Comparison of ENCODE assay signal across 20 mouse cellular contexts in genomic region chr15:102010569-102011245, GRCm38 (mm10). TPM values are rescaled to one million over a fixed set of nuclear protein-coding genes. Genes with fewer than 3 reads are reported as not detected.
DNase-seq lines count a peak whose midpoint lies in the region; ATAC-seq and TF ChIP-seq lines count a peak whose summit lies in the region.
"Had no signal": no experiment of that assay in that cellular context is flagged by ENCODE, and none has a peak within 500 bp of the region (broad histone marks: within the 10 kb centered on the region; RNA-seq: fewer than 3 reads in every experiment).

No protein-coding gene starts in this region.

- peaks cover 36% of the 10 kb centered on the region for H3K4me1 ChIP-seq in limb, embryonic 14.5 days (ENCODE audit: control insufficient read depth, insufficient read depth, low read length)
- H3K4me1 ChIP-seq in limb, embryonic 10.5 days: peaks cover 46% of the 10 kb centered on the region
- peaks cover 30% of the 10 kb centered on the region for H3K4me1 ChIP-seq in neural tube, embryonic 15.5 days
- H3K4me1 ChIP-seq in hindbrain, embryonic 14.5 days (replicated peaks; ENCODE audit: control insufficient read depth, insufficient read depth, low read length): peaks cover 27% of the 10 kb centered on the region

- no peaks in the 10 kb centered on the region for H3K36me3 ChIP-seq in limb, embryonic 14.5 days (ENCODE audit: control insufficient read depth, insufficient read depth, low read length)
- no peaks in the 10 kb centered on the region for H3K36me3 ChIP-seq in limb, embryonic 10.5 days
- no peaks in the 10 kb centered on the region for H3K36me3 ChIP-seq in C2C12 (ENCODE audit: control insufficient read depth, insufficient read depth)
- H3K36me3 ChIP-seq in neural tube, embryonic 15.5 days: no peaks in the 10 kb centered on the region
- H3K36me3 ChIP-seq in hindbrain, embryonic 14.5 days (replicated peaks; ENCODE audit: control insufficient read depth, insufficient read depth): no peaks in the 10 kb centered on the region
- H3K36me3 ChIP-seq: kidney, embryonic 15.5 days; midbrain, embryonic 15.5 days had no signal

- no peak overlapping the region for H3ac ChIP-seq in C2C12 (ENCODE audit: control insufficient read depth, insufficient read length, low read depth)

- TF ChIP-seq CTCF in C2C12 (IDR thresholded peaks at IDR 0.05; ENCODE audit: control insufficient read depth, insufficient read depth, insufficient read length): no peak

- DNase-seq in limb, embryonic 14.5 days (ENCODE audit: low spot score): peak; percentile 56
- DNase-seq in limb, embryonic 10.5 days (ENCODE audit: low spot score): no peak
- DNase-seq in 3T3-L1 (ENCODE audit: low read depth, low spot score): peak; percentile 93
- no peak for DNase-seq in hindbrain, embryonic 14.5 days (ENCODE audit: low spot score)
- DNase-seq: cerebellum, adult 8-10 months; layer of hippocampus, postnatal 36 days; left cerebral cortex, postnatal 4 days; spleen, adult 18-20 months had no signal

- no peak overlapping the region for H3K9ac ChIP-seq in limb, embryonic 14.5 days (ENCODE audit: low read depth, low read length, severe bottlenecking)
- H3K9ac ChIP-seq in neural tube, embryonic 15.5 days (replicated peaks): no peak overlapping the region
- no peak overlapping the region for H3K9ac ChIP-seq in hindbrain, embryonic 14.5 days
- H3K9ac ChIP-seq: forebrain, embryonic 13.5 days; kidney, embryonic 15.5 days; liver, embryonic 14.5 days; midbrain, embryonic 15.5 days had no signal

- H3K79me2 ChIP-seq in C2C12 (ENCODE audit: control insufficient read depth, insufficient read depth): no peaks in the 10 kb centered on the region

- H3K27me3 ChIP-seq in limb, embryonic 14.5 days (ENCODE audit: control insufficient read depth, insufficient read depth, low read length): no peaks in the 10 kb centered on the region
- peaks cover 35% of the 10 kb centered on the region for H3K27me3 ChIP-seq in limb, embryonic 10.5 days (ENCODE audit: low read depth, poor library complexity, severe bottlenecking)
- H3K27me3 ChIP-seq in C2C12 (ENCODE audit: control insufficient read depth, insufficient read depth, insufficient read length): no peaks in the 10 kb centered on the region
- peaks cover 2% of the 10 kb centered on the region for H3K27me3 ChIP-seq in neural tube, embryonic 15.5 days (replicated peaks)
- H3K27me3 ChIP-seq in hindbrain, embryonic 14.5 days (ENCODE audit: control insufficient read depth, insufficient read depth, low read length): peaks cover 6% of the 10 kb centered on the region; the same call in 1 of the 2 replicates

- no peak overlapping the region for H3K27ac ChIP-seq in limb, embryonic 14.5 days (replicated peaks; ENCODE audit: low read depth, low read length)
- H3K27ac ChIP-seq in limb, embryonic 10.5 days: no peak overlapping the region
- peak overlapping the region; percentile 18; the same call in 1 of the 2 replicates for H3K27ac ChIP-seq in neural tube, embryonic 15.5 days (replicated peaks)
- H3K27ac ChIP-seq in hindbrain, embryonic 14.5 days: no peak overlapping the region
- H3K27ac ChIP-seq: forebrain, embryonic 13.5 days; kidney, embryonic 15.5 days; liver, embryonic 14.5 days; macrophage; midbrain, embryonic 15.5 days had no signal

- WGBS in limb, embryonic 14.5 days: 55% methylated on average over 3 of the region's 3 CpGs
- WGBS in limb, embryonic 10.5 days: 77% methylated on average over 3 of the region's 3 CpGs
- 47% methylated on average over 3 of the region's 3 CpGs for WGBS in neural tube, embryonic 15.5 days
- WGBS in hindbrain, embryonic 14.5 days: 64% methylated on average over 3 of the region's 3 CpGs

- ATAC-seq in limb, embryonic 14.5 days (ENCODE audit: low FRiP score, low read depth): peak; percentile 31; the same call in 1 of the 2 replicates
- no peak for ATAC-seq in neural tube, embryonic 15.5 days (ENCODE audit: low FRiP score)
- no peak for ATAC-seq in hindbrain, embryonic 14.5 days (ENCODE audit: low FRiP score)
- ATAC-seq in cerebellum, adult (ENCODE audit: insufficient number of reproducible peaks, low FRiP score, low TSS enrichment): no peak
- ATAC-seq: forebrain, embryonic 13.5 days; midbrain, embryonic 15.5 days had no signal

- no peak for TF ChIP-seq POLR2A in limb, embryonic 14.5 days (IDR thresholded peaks at IDR 0.05; ENCODE audit: borderline replicate concordance, extremely low read depth, insufficient read depth, insufficient read length)

- no peaks in the 10 kb centered on the region for H3K9me3 ChIP-seq in limb, embryonic 14.5 days (ENCODE audit: control insufficient read depth, low read length)
- H3K9me3 ChIP-seq in limb, embryonic 10.5 days (replicated peaks): no peaks in the 10 kb centered on the region
- no peaks in the 10 kb centered on the region for H3K9me3 ChIP-seq in neural tube, embryonic 15.5 days (replicated peaks)
- no peaks in the 10 kb centered on the region for H3K9me3 ChIP-seq in hindbrain, embryonic 14.5 days (ENCODE audit: control insufficient read depth, low read length)
- H3K9me3 ChIP-seq: forebrain, embryonic 13.5 days; kidney, embryonic 15.5 days; midbrain, embryonic 15.5 days had no signal

- no peaks in the 10 kb centered on the region for H3K79me3 ChIP-seq in C2C12 (ENCODE audit: low read depth)

- no peak overlapping the region for H3K4me2 ChIP-seq in limb, embryonic 14.5 days (replicated peaks; ENCODE audit: low read depth, low read length, severe bottlenecking)
- no peak overlapping the region for H3K4me2 ChIP-seq in neural tube, embryonic 15.5 days
- no peak overlapping the region for H3K4me2 ChIP-seq in hindbrain, embryonic 14.5 days (replicated peaks)
- H3K4me2 ChIP-seq: forebrain, embryonic 13.5 days; kidney, embryonic 15.5 days; midbrain, embryonic 15.5 days had no signal

- no peak overlapping the region for H3K4me3 ChIP-seq in limb, embryonic 14.5 days (replicated peaks; ENCODE audit: low read length)
- no peak overlapping the region for H3K4me3 ChIP-seq in limb, embryonic 10.5 days
- no peak overlapping the region for H3K4me3 ChIP-seq in C2C12 (ENCODE audit: insufficient read depth, poor library complexity, severe bottlenecking)
- no peak overlapping the region for H3K4me3 ChIP-seq in neural tube, embryonic 15.5 days (replicated peaks)
- H3K4me3 ChIP-seq in hindbrain, embryonic 14.5 days (replicated peaks; ENCODE audit: low read length): no peak overlapping the region
- H3K4me3 ChIP-seq: forebrain, embryonic 13.5 days; kidney, embryonic 15.5 days; midbrain, embryonic 15.5 days had no signal

TF ChIP-seq in C2C12, 6 proteins besides CTCF, POLR2A, EP300 and RAD21:
- peak; percentile 94 for TF ChIP-seq USF1 (IDR thresholded peaks at IDR 0.05; ENCODE audit: low read depth)
- TF ChIP-seq MYOD1 (IDR thresholded peaks at IDR 0.05; ENCODE audit: control insufficient read depth, insufficient read length, low read depth): peak; percentile 39
- no peak for TF ChIP-seq CEBPB (IDR thresholded peaks at IDR 0.05; ENCODE audit: low read depth)
- TF ChIP-seq MAX (IDR thresholded peaks at IDR 0.05): peak; percentile 29
- peak; percentile 6 for TF ChIP-seq FOSL1 (IDR thresholded peaks at IDR 0.05; ENCODE audit: insufficient read depth, low read length, poor library complexity, severe bottlenecking)

RNA-seq across cellular contexts. Expression of gene Krt8, which starts 6.4 kb away (rescaled TPM):
- polyA plus RNA-seq in limb, embryonic 14.5 days (2012; rRNA removed): 3.7 and 7.9 TPM in 2 replicates
- 13.2 and 19.8 TPM in 2 replicates for polyA plus RNA-seq in limb, embryonic 14.5 days (2014; fragmentation: Nextera tagmentation; extraction: Ambion mirVana)
- polyA plus RNA-seq in limb, embryonic 10.5 days (2016; fragmentation: Nextera tagmentation; extraction: Ambion mirVana): 29.3 and 42.6 TPM in 2 replicates
- 0.20 TPM for polyA plus RNA-seq in C2C12 (2012; fragmentation: generic; extraction: Trizol)
- polyA plus RNA-seq in neural tube, embryonic 15.5 days (2015; fragmentation: Nextera tagmentation; extraction: Ambion mirVana): 2.2 and 297 TPM in 2 replicates
- polyA plus RNA-seq in hindbrain, embryonic 14.5 days (2014; fragmentation: Nextera tagmentation; extraction: Ambion mirVana): 4.1 and 6.8 TPM in 2 replicates
- polyA plus RNA-seq: macrophage had no signal

RNA-seq across cellular contexts. Expression of gene Krt18, which starts 17.3 kb away (rescaled TPM):
- 5.9 and 7.6 TPM in 2 replicates for polyA plus RNA-seq in limb, embryonic 14.5 days (2012; rRNA removed)
- 16.4 and 22.3 TPM in 2 replicates for polyA plus RNA-seq in limb, embryonic 14.5 days (2014; fragmentation: Nextera tagmentation; extraction: Ambion mirVana)
- 33.4 and 49.5 TPM in 2 replicates for polyA plus RNA-seq in limb, embryonic 10.5 days (2016; fragmentation: Nextera tagmentation; extraction: Ambion mirVana)
- polyA plus RNA-seq in C2C12 (2012; fragmentation: generic; extraction: Trizol): 0.04 TPM
- 1.9 and 300 TPM in 2 replicates for polyA plus RNA-seq in neural tube, embryonic 15.5 days (2015; fragmentation: Nextera tagmentation; extraction: Ambion mirVana)
- polyA plus RNA-seq in hindbrain, embryonic 14.5 days (2014; fragmentation: Nextera tagmentation; extraction: Ambion mirVana): 8.6 and 15.7 TPM in 2 replicates
- polyA plus RNA-seq: macrophage had no signal

RNA-seq across cellular contexts. Expression of gene Krt78, which starts 56.6 kb away (rescaled TPM):
- polyA plus RNA-seq in limb, embryonic 14.5 days (2012; rRNA removed): 0.04 and 0.09 TPM in 2 replicates
- 0.08 and 0.22 TPM in 2 replicates for polyA plus RNA-seq in limb, embryonic 14.5 days (2014; fragmentation: Nextera tagmentation; extraction: Ambion mirVana)
- polyA plus RNA-seq in limb, embryonic 10.5 days (2016; fragmentation: Nextera tagmentation; extraction: Ambion mirVana): 0.08 TPM in 1 of 2 replicates, not detected in the other
- polyA plus RNA-seq in C2C12 (2012; fragmentation: generic; extraction: Trizol): not detected
- polyA plus RNA-seq in neural tube, embryonic 15.5 days (2015; fragmentation: Nextera tagmentation; extraction: Ambion mirVana): 0.05 TPM in 2 replicates
- 0.07 TPM in 1 of 2 replicates, not detected in the other for polyA plus RNA-seq in hindbrain, embryonic 14.5 days (2014; fragmentation: Nextera tagmentation; extraction: Ambion mirVana)
- polyA plus RNA-seq: cortical plate, adult 2 months; forebrain, embryonic 13.5 days; heart, embryonic 14.5 days; hindbrain, embryonic 11.5 days; liver, embryonic 14.5 days; macrophage; midbrain, embryonic 15.5 days; neural tube, embryonic 11.5 days had no signal

Comparison
In these comparisons a context has a peak if more than half of its experiments do, and no peak if none do; other contexts are left out.
1. DNase-seq: peak in limb, embryonic 14.5 days (single experiment) and 3T3-L1 (single experiment); none in limb, embryonic 10.5 days (single experiment) and hindbrain, embryonic 14.5 days (single experiment).